Comparison of ENCODE assay signal across 9 mouse cellular contexts in genomic region chr16:13158906-13159889, GRCm38 (mm10). TPM values are rescaled to one million over a fixed set of nuclear protein-coding genes. Genes with fewer than 3 reads are reported as not detected.
DNase-seq lines count a peak whose midpoint lies in the region; ATAC-seq and TF ChIP-seq lines count a peak whose summit lies in the region.
"Had no signal": no experiment of that assay in that cellular context is flagged by ENCODE, and none has a peak within 500 bp of the region (broad histone marks: within the 10 kb centered on the region; RNA-seq: fewer than 3 reads in every experiment).

No protein-coding gene starts in this region.

- H3K27me3 ChIP-seq in heart, embryonic 11.5 days (ENCODE audit: control insufficient read depth, insufficient read depth, low read length) = no peaks in the 10 kb centered on the region
- H3K27me3 ChIP-seq in limb, embryonic 14.5 days (ENCODE audit: control insufficient read depth, insufficient read depth, low read length) = no peaks in the 10 kb centered on the region
- H3K27me3 ChIP-seq: limb, embryonic 15.5 days had no signal

- intact Hi-C loops in left cerebral cortex, postnatal 4 days (cut with DNase I) = no loop called here

- peak overlapping the region; percentile 20; the same call in 1 of the 2 replicates for H3K4me2 ChIP-seq in heart, embryonic 11.5 days
- no peak overlapping the region for H3K4me2 ChIP-seq in limb, embryonic 14.5 days (replicated peaks; ENCODE audit: low read depth, low read length, severe bottlenecking)

- 25% methylated on average over 13 of the region's 13 CpGs for WGBS in heart, embryonic 11.5 days (ENCODE audit: insufficient replicate concordance)
- WGBS in limb, embryonic 14.5 days = 44% methylated on average over 13 of the region's 13 CpGs

- 0 out of 2 replicates have a peak overlapping the region, but pooled peaks have one; percentile 22 for H3K9ac ChIP-seq in heart, embryonic 11.5 days (ENCODE audit: low read depth, low read length)
- H3K9ac ChIP-seq in limb, embryonic 14.5 days (ENCODE audit: low read depth, low read length, severe bottlenecking) = no peak overlapping the region
- H3K9ac ChIP-seq: limb, embryonic 15.5 days had no signal

- H3K4me1 ChIP-seq in heart, embryonic 11.5 days (ENCODE audit: control insufficient read depth, insufficient read depth, low read length) = peaks cover 8% of the 10 kb centered on the region
- H3K4me1 ChIP-seq in limb, embryonic 14.5 days (ENCODE audit: control insufficient read depth, insufficient read depth, low read length) = no peaks in the 10 kb centered on the region; the same call in 1 of the 2 replicates
- H3K4me1 ChIP-seq: limb, embryonic 15.5 days had no signal

- H3K27ac ChIP-seq in heart, embryonic 11.5 days (ENCODE audit: low read depth, low read length) = no peak overlapping the region
- no peak overlapping the region for H3K27ac ChIP-seq in limb, embryonic 14.5 days (replicated peaks; ENCODE audit: low read depth, low read length)
- H3K27ac ChIP-seq: limb, embryonic 15.5 days had no signal

- ATAC-seq in heart, embryonic 11.5 days (replicated peaks; ENCODE audit: insufficient number of reproducible peaks, low FRiP score, low TSS enrichment) = 0 out of 2 replicates have a peak, but pooled peaks have one; percentile 25
- peak; percentile 21; the same call in 1 of the 2 replicates for ATAC-seq in limb, embryonic 14.5 days (ENCODE audit: low FRiP score, low read depth)

- H3K4me3 ChIP-seq in heart, embryonic 11.5 days (ENCODE audit: low read depth, low read length) = no peak overlapping the region
- no peak overlapping the region for H3K4me3 ChIP-seq in limb, embryonic 14.5 days (replicated peaks; ENCODE audit: low read length)

- H3K36me3 ChIP-seq in heart, embryonic 11.5 days (ENCODE audit: control insufficient read depth, insufficient read depth, low read length) = no peaks in the 10 kb centered on the region
- no peaks in the 10 kb centered on the region for H3K36me3 ChIP-seq in limb, embryonic 14.5 days (ENCODE audit: control insufficient read depth, insufficient read depth, low read length)
- H3K36me3 ChIP-seq: limb, embryonic 15.5 days had no signal

- H3K9me3 ChIP-seq in heart, embryonic 11.5 days (replicated peaks; ENCODE audit: control insufficient read depth, low read length) = no peaks in the 10 kb centered on the region
- H3K9me3 ChIP-seq in limb, embryonic 14.5 days (ENCODE audit: control insufficient read depth, low read length) = no peaks in the 10 kb centered on the region
- H3K9me3 ChIP-seq: limb, embryonic 15.5 days had no signal

- DNase-seq in left cerebral cortex, adult 11 months (ENCODE audit: low spot score) = peak; percentile 80
- DNase-seq in left cerebral cortex, postnatal 4 days = no peak
- DNase-seq in embryo, embryonic 11 days = peak; percentile 16
- peak; percentile 18 to 45 for DNase-seq in kidney, adult 8-10 months
- DNase-seq in limb, embryonic 14.5 days (ENCODE audit: low spot score) = no peak
- peak; percentile 83 for DNase-seq in naive thymus-derived CD4-positive, alpha-beta T cell, adult 2 months (ENCODE audit: low read depth)
- no peak for DNase-seq in ovary, postnatal 10 days (ENCODE audit: low spot score)

- no peak for TF ChIP-seq POLR2A in limb, embryonic 14.5 days (IDR thresholded peaks at IDR 0.05; ENCODE audit: borderline replicate concordance, extremely low read depth, insufficient read depth, insufficient read length)

RNA-seq across cellular contexts. Expression of gene Ercc4, which starts 49.7 kb away (rescaled TPM):
- 10 to 100 TPM; 25.9 to 26.5 TPM for total RNA-seq in left cerebral cortex, postnatal 4 days (2021)
- 8.7 and 9.4 TPM in 2 replicates for polyA plus RNA-seq in heart, embryonic 11.5 days (2014; fragmentation: Nextera tagmentation; extraction: Ambion mirVana)
- 15.0 and 18.0 TPM in 2 replicates for polyA plus RNA-seq in limb, embryonic 14.5 days (2012; rRNA removed)
- 14.1 and 14.8 TPM in 2 replicates for polyA plus RNA-seq in limb, embryonic 14.5 days (2014; fragmentation: Nextera tagmentation; extraction: Ambion mirVana)

Comparison
In these comparisons a context has a peak if more than half of its experiments do, and no peak if none do; other contexts are left out.
1. DNase-seq: peak in left cerebral cortex, adult 11 months (single experiment), embryo, embryonic 11 days (single experiment), kidney, adult 8-10 months (2 of 2) and naive thymus-derived CD4-positive, alpha-beta T cell, adult 2 months (single experiment); none in left cerebral cortex, postnatal 4 days (single experiment), limb, embryonic 14.5 days (single experiment) and ovary, postnatal 10 days (single experiment).